Mouse (Mus musculus) pancreas, adult 10 weeks (tissue): ENCODE measurements around the gene Gm3402. TPM values are rescaled to one million over a fixed set of nuclear protein-coding genes. Genes with fewer than 3 reads are reported as not detected.

ENCODE experiments used
- polyA plus RNA-seq: library from polyadenylated mRNA; stranded (reverse); fragments of 350-450 nt; fragmentation: Illumina TruSeq; extraction: RNeasy Lipid Tissue Mini Kit (QIAGEN cat#74804); gene quantifications from one replicate; pipeline ENCODE4 v1.2.3, GENCODE M21; 2015; ENCODE audit warnings: low read depth, low replicate concordance; ENCODE audit not compliant: insufficient read depth

Gm3402 gene
- not detected for polyA plus RNA-seq

DNA sequence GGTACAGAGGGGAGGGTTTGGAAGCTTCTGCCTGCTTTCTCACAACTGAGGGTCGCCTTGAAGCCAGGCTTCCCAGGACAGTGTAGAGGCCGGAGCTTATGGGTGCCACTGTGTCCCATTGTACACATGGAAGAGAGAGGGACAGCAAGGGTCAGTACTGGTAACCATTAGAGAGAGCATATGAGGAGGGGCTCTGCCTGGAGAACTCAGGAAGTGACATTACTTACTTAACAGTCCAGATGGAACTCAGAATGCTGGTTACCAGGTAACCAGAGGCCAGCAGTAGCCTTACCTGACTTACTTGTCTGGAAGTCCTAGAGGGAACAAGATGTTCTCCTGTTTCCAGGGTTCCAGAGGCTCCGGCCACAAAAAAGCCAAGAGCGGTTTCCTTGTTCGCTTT is at the start of gene Gm3402:
Gene Gm3402 (plus strand): TSS at position 301 of the 400 bp plus-strand sequence.

GRCm38 (mm10) chr5:146481665-146482064 is 32.3 kb upstream of the Gm3402 start, which contains the start of gene Gm6408:
Gene Gm6408, plus strand, starts transcription at chr5:146481965.

GRCm38 (mm10) chr5:146491063-146491462 is 22.9 kb upstream of the Gm3402 start, which contains the start of gene Gm6370:
Gene Gm6370, plus strand, starts transcription at chr5:146491363.

DNA sequence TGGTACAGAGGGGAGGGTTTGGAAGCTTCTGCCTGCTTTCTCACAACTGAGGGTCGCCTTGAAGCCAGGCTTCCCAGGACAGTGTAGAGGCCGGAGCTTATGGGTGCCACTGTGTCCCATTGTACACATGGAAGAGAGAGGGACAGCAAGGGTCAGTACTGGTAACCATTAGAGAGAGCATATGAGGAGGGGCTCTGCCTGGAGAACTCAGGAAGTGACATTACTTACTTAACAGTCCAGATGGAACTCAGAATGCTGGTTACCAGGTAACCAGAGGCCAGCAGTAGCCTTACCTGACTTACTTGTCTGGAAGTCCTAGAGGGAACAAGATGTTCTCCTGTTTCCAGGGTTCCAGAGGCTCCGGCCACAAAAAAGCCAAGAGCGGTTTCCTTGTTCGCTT is 11.8 kb upstream of the Gm3402 start, which contains the start of gene 4930449I24Rik:
Gene 4930449I24Rik (plus strand): TSS at position 301 of the 400 bp plus-strand sequence.

GRCm38 (mm10) chr5:146525501-146525900 is 11.6 kb downstream of the Gm3402 start, which contains the start of gene Gm3404:
Gene Gm3404, plus strand, starts transcription at chr5:146525801.

GRCm38 (mm10) chr5:146537347-146537746 is 23.4 kb downstream of the Gm3402 start, which contains the start of gene Gm3409:
Gene Gm3409, plus strand, starts transcription at chr5:146537647.

GRCm38 (mm10) chr5:146555836-146556235 is 41.9 kb downstream of the Gm3402 start, which contains the start of gene Gm3415:
Gene Gm3415, plus strand, starts transcription at chr5:146556136.

Other genes starting within 250 kb of the Gm3402 start
- 1.1 TPM for gene Wasf3, start 129.1 kb upstream of the Gm3402 start, polyA plus RNA-seq
- gene Gm6408, start 32.2 kb upstream of the Gm3402 start, polyA plus RNA-seq = not detected
- gene Gm6370, start 22.8 kb upstream of the Gm3402 start, polyA plus RNA-seq = not detected
- not detected for gene 4930449I24Rik, start 11.7 kb upstream of the Gm3402 start, polyA plus RNA-seq
- not detected for gene Gm3404, start 11.7 kb downstream of the Gm3402 start, polyA plus RNA-seq
- gene Gm3409, start 23.5 kb downstream of the Gm3402 start, polyA plus RNA-seq = not detected
- gene Gm3415, start 42.0 kb downstream of the Gm3402 start, polyA plus RNA-seq = not detected
- not detected for gene Gpr12, start 71.1 kb downstream of the Gm3402 start, polyA plus RNA-seq